Mouse (Mus musculus): ENCODE results near the gene Gm10318. TPM values are rescaled to one million over a fixed set of nuclear protein-coding genes. Genes with fewer than 3 reads are reported as not detected.
A peak's percentile ranks its signal among the peaks of the same experiment; 100 is the strongest.

Gm10318 gene
- polyA plus RNA-seq, 1 experiment from 2014 or later, result not detected

- Histone ChIP-seq H3K36me3 (ENCODE audit: insufficient read depth, low read length) (no peaks in the 10 kb centered on the region), H3K9me3 (ENCODE audit: low read length) (peaks cover 14% of the 10 kb centered on the region; the same call in 1 of the 2 replicates), H3K4me2 (replicated peaks; ENCODE audit: low read depth, low read length) (no peak within 1 kb of the TSS), H3K27me3 (ENCODE audit: insufficient read depth, low read length) (no peaks in the 10 kb centered on the region), H3K27ac (ENCODE audit: low read length) (no peak within 1 kb of the TSS), H3K4me1 (ENCODE audit: insufficient read depth, low read length) (no peaks in the 10 kb centered on the region), H3K4me3 (ENCODE audit: low read length) (no peak within 1 kb of the TSS), H3K9ac (replicated peaks; ENCODE audit: low read length) (no peak within 1 kb of the TSS)
- 71% methylated on average over 2 of the region's 3 CpGs for WGBS
- no peak for ATAC-seq (ENCODE audit: low FRiP score, low TSS enrichment)
These were observed 6.2 kb upstream of the Gm10318 start, which contains the start of gene Gm36176 for GRCm38 (mm10) chr10:77846503-77846902. Gene Gm36176, plus strand, starts transcription at chr10:77846803.

- H3K36me3 ChIP-seq (ENCODE audit: insufficient read depth, low read length), result no peaks in the 10 kb centered on the region
- H3K4me3 ChIP-seq (ENCODE audit: low read length), result no peak overlapping the region
- no peak for ATAC-seq (ENCODE audit: low FRiP score, low TSS enrichment)
- H3K4me2 ChIP-seq (replicated peaks; ENCODE audit: low read depth, low read length), result no peak overlapping the region
- H3K4me1 ChIP-seq (ENCODE audit: insufficient read depth, low read length), result no peaks in the 10 kb centered on the region
- peaks cover 14% of the 10 kb centered on the region; the same call in 1 of the 2 replicates for H3K9me3 ChIP-seq (ENCODE audit: low read length)
- 26% methylated on average over 2 of the region's 2 CpGs for WGBS
- no peaks in the 10 kb centered on the region for H3K27me3 ChIP-seq (ENCODE audit: insufficient read depth, low read length)
- H3K9ac ChIP-seq (replicated peaks; ENCODE audit: low read length), result no peak overlapping the region
- H3K27ac ChIP-seq (ENCODE audit: low read length), result no peak overlapping the region
These were observed 5.7 kb upstream of the Gm10318 start for GRCm38 (mm10) chr10:77846961-77847360.

DNA sequence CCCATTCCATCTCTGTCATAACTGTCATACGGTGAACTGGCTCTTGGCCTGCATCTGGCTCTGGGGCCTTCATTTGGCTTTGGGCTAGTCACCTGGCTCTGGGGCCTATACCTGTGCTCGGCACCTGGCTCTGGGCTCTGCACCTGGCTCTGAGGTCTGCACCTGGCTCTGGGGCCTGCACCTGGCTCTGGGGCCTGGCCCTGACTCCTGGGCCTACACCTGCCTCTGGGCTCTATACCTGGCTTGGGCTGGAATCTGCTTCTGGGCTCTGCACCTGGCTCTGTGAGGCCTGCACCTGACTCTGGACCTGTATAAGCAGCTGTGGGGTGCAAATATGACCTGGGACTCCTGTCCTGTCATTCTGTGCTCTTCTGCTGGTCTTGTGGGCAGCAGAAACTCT lies 5.1 kb upstream of the Gm10318 start:
- WGBS, result 75% methylated on average over 2 of the region's 2 CpGs
- ATAC-seq (ENCODE audit: low FRiP score, low TSS enrichment), result no peak
- Histone ChIP-seq H3K27me3 (ENCODE audit: insufficient read depth, low read length) (no peaks in the 10 kb centered on the region), H3K36me3 (ENCODE audit: insufficient read depth, low read length) (no peaks in the 10 kb centered on the region), H3K27ac (ENCODE audit: low read length) (no peak overlapping the region), H3K4me3 (ENCODE audit: low read length) (no peak overlapping the region), H3K4me1 (ENCODE audit: insufficient read depth, low read length) (no peaks in the 10 kb centered on the region), H3K9me3 (ENCODE audit: low read length) (peaks cover 14% of the 10 kb centered on the region; the same call in 1 of the 2 replicates), H3K4me2 (replicated peaks; ENCODE audit: low read depth, low read length) (no peak overlapping the region), H3K9ac (replicated peaks; ENCODE audit: low read length) (no peak overlapping the region)

DNA sequence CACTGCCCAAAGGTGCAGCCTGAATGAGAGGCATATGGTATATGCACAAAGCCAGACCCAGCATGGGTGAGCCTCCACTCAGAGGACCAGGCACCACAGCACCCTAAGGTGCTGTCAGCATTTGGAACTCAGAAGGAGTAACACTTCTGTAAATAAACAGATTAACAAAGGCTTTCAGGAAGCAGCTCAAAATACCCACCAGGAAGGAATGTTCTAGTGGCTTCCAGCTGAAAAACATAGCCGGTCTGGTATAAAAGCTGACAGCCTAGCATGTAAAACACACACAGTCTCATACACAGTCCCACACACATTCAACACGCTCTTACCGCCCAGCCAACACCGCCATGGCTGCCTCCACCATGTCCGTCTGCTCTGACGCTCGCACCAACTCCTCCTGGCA lies 9.0 kb downstream of the Gm10318 start, which contains the start of gene Gm3285:
Gene Gm3285 (plus strand): TSS at position 301 of the 400 bp plus-strand sequence.
- Histone ChIP-seq H3K4me2 (replicated peaks; ENCODE audit: low read depth, low read length) (no peak within 1 kb of the TSS), H3K9me3 (ENCODE audit: low read length) (0 out of 2 replicates have a peak, but pooled peaks cover 2% of the 10 kb centered on the region), H3K9ac (replicated peaks; ENCODE audit: low read length) (no peak within 1 kb of the TSS), H3K4me3 (ENCODE audit: low read length) (no peak within 1 kb of the TSS), H3K27ac (ENCODE audit: low read length) (no peak within 1 kb of the TSS), H3K4me1 (ENCODE audit: insufficient read depth, low read length) (no peaks in the 10 kb centered on the region), H3K36me3 (ENCODE audit: insufficient read depth, low read length) (no peaks in the 10 kb centered on the region), H3K27me3 (ENCODE audit: insufficient read depth, low read length) (no peaks in the 10 kb centered on the region)
- ATAC-seq (ENCODE audit: low FRiP score, low TSS enrichment), result no peak
- WGBS, result 64% methylated on average over 7 of the region's 7 CpGs

DNA sequence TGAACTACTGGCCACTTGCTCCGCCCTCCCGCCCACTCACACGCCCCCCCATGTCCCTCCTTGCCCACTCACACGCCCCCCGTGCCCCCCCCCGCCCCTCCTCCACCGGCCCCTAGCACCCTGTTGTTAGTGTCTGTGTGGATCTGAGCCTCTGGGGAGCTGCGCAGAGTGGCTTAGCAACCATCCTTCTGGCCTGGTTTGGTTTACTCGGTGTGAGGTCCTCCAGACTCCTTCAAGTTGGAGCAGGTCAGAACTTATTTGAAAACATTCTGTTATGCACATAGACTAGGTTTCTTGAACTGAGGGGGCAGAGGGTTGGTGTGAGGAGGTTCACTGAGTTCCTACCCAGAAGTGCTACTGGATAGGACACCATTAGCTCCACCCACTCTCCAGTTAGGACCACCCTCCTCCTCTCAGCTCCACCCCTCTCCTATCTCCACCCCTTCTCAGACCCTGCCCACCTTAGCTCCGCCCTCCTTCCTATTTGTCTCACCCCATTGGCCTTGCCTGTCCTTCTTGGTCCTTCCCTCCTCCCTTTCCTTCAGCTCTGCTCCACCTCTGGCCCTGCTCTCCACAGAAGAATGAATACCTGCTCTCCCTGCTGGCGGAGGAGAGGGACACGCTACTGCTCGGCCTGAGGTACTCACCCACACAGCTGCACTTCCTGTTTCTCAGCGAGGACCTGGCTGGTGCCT lies 11.6 kb downstream of the Gm10318 start:
- peak overlapping the region; percentile 40 for H3K4me2 ChIP-seq (replicated peaks; ENCODE audit: low read depth, low read length)
- no peaks in the 10 kb centered on the region for H3K4me1 ChIP-seq (ENCODE audit: insufficient read depth, low read length)
- no peak overlapping the region for H3K27ac ChIP-seq (ENCODE audit: low read length)
- H3K9ac ChIP-seq (replicated peaks; ENCODE audit: low read length), result no peak overlapping the region
- no peaks in the 10 kb centered on the region for H3K27me3 ChIP-seq (ENCODE audit: insufficient read depth, low read length)
- H3K9me3 ChIP-seq (ENCODE audit: low read length), result no peaks in the 10 kb centered on the region
- no peaks in the 10 kb centered on the region for H3K36me3 ChIP-seq (ENCODE audit: insufficient read depth, low read length)
- peak; percentile 95 for ATAC-seq (ENCODE audit: low FRiP score, low TSS enrichment)
- peak overlapping the region; percentile 32 for H3K4me3 ChIP-seq (ENCODE audit: low read length)
- WGBS, result 29% methylated on average over 14 of the region's 14 CpGs

- H3K36me3 ChIP-seq (ENCODE audit: insufficient read depth, low read length), result no peaks in the 10 kb centered on the region
- H3K27me3 ChIP-seq (ENCODE audit: insufficient read depth, low read length), result no peaks in the 10 kb centered on the region
- H3K4me3 ChIP-seq (ENCODE audit: low read length), result peak overlapping the region; percentile 32
- no peak overlapping the region for H3K9ac ChIP-seq (replicated peaks; ENCODE audit: low read length)
- 31% methylated on average over 11 of the region's 11 CpGs for WGBS
- no peaks in the 10 kb centered on the region for H3K4me1 ChIP-seq (ENCODE audit: insufficient read depth, low read length)
- H3K27ac ChIP-seq (ENCODE audit: low read length), result no peak overlapping the region
- H3K9me3 ChIP-seq (ENCODE audit: low read length), result no peaks in the 10 kb centered on the region
- ATAC-seq (ENCODE audit: low FRiP score, low TSS enrichment), result peak; percentile 5; the same call in 1 of the 2 replicates
- H3K4me2 ChIP-seq (replicated peaks; ENCODE audit: low read depth, low read length), result peak overlapping the region; percentile 40
These were observed 12.1 kb downstream of the Gm10318 start for GRCm38 (mm10) chr10:77864762-77865143.

- H3K9me3 ChIP-seq (ENCODE audit: low read length), result no peaks in the 10 kb centered on the region
These were observed 14.9 kb downstream of the Gm10318 start for GRCm38 (mm10) chr10:77867546-77867945.

DNA sequence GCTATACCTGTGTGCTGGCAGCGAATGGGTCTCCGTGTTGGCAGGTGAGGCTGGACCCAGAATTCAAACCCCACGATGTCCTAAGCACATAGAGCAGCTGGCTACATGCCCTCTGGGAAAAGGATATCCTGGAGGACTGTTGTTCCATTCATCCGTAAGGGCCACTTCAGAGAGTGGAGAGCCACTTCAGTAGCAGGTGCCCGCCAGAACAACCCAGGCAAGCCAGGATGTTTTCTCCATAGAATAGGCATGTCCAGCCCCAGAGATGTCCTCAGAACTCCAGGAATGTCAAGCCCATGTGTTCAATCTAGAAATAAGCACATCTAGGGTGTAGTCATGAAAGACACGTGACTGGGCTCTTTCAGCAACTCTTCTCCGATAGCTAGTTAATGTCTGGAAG lies 17.0 kb downstream of the Gm10318 start:
- no peak for ATAC-seq (ENCODE audit: low FRiP score, low TSS enrichment)
- no peak overlapping the region for H3K4me2 ChIP-seq (replicated peaks; ENCODE audit: low read depth, low read length)

More at GRCm38 (mm10) chr10:77867546-77867945, 14.9 kb downstream of the Gm10318 start:
- Histone ChIP-seq H3K9ac (replicated peaks; ENCODE audit: low read length) (no peak overlapping the region), H3K4me1 (ENCODE audit: insufficient read depth, low read length) (no peaks in the 10 kb centered on the region), H3K27ac (ENCODE audit: low read length) (no peak overlapping the region), H3K36me3 (ENCODE audit: insufficient read depth, low read length) (no peaks in the 10 kb centered on the region), H3K4me2 (replicated peaks; ENCODE audit: low read depth, low read length) (no peak overlapping the region), H3K27me3 (ENCODE audit: insufficient read depth, low read length) (no peaks in the 10 kb centered on the region), H3K4me3 (ENCODE audit: low read length) (no peak overlapping the region)
- ATAC-seq (ENCODE audit: low FRiP score, low TSS enrichment), result no peak
- WGBS, result 5% methylated on average over 1 of the region's 1 CpGs

GRCm38 (mm10) chr10:77878985-77879384 lies 26.3 kb downstream of the Gm10318 start:
- H3K9me3 ChIP-seq (ENCODE audit: low read length), result no peaks in the 10 kb centered on the region
- 70% methylated on average over 6 of the region's 6 CpGs for WGBS
- no peak overlapping the region for H3K4me2 ChIP-seq (replicated peaks; ENCODE audit: low read depth, low read length)

More for the DNA sequence above, 17.0 kb downstream of the Gm10318 start:
- no peak overlapping the region for H3K27ac ChIP-seq (ENCODE audit: low read length)
- no peaks in the 10 kb centered on the region for H3K4me1 ChIP-seq (ENCODE audit: insufficient read depth, low read length)
- H3K4me3 ChIP-seq (ENCODE audit: low read length), result no peak overlapping the region
- H3K36me3 ChIP-seq (ENCODE audit: insufficient read depth, low read length), result no peaks in the 10 kb centered on the region
- WGBS, result 86% methylated on average over 7 of the region's 7 CpGs
- H3K9ac ChIP-seq (replicated peaks; ENCODE audit: low read length), result no peak overlapping the region
- no peaks in the 10 kb centered on the region for H3K27me3 ChIP-seq (ENCODE audit: insufficient read depth, low read length)
- no peaks in the 10 kb centered on the region for H3K9me3 ChIP-seq (ENCODE audit: low read length)

GRCm38 (mm10) chr10:77880305-77880704 lies 27.6 kb downstream of the Gm10318 start:
- 68% methylated on average over 3 of the region's 3 CpGs for WGBS
- Histone ChIP-seq H3K36me3 (ENCODE audit: insufficient read depth, low read length) (no peaks in the 10 kb centered on the region), H3K9ac (replicated peaks; ENCODE audit: low read length) (no peak overlapping the region), H3K27ac (ENCODE audit: low read length) (no peak overlapping the region), H3K4me3 (ENCODE audit: low read length) (no peak overlapping the region), H3K27me3 (ENCODE audit: insufficient read depth, low read length) (no peaks in the 10 kb centered on the region), H3K4me2 (replicated peaks; ENCODE audit: low read depth, low read length) (no peak overlapping the region), H3K4me1 (ENCODE audit: insufficient read depth, low read length) (no peaks in the 10 kb centered on the region), H3K9me3 (ENCODE audit: low read length) (no peaks in the 10 kb centered on the region)
- ATAC-seq (ENCODE audit: low FRiP score, low TSS enrichment), result no peak

More at GRCm38 (mm10) chr10:77878985-77879384, 26.3 kb downstream of the Gm10318 start:
- ATAC-seq (ENCODE audit: low FRiP score, low TSS enrichment), result no peak
- H3K27me3 ChIP-seq (ENCODE audit: insufficient read depth, low read length), result no peaks in the 10 kb centered on the region
- no peaks in the 10 kb centered on the region for H3K4me1 ChIP-seq (ENCODE audit: insufficient read depth, low read length)
- no peak overlapping the region for H3K9ac ChIP-seq (replicated peaks; ENCODE audit: low read length)
- no peak overlapping the region for H3K27ac ChIP-seq (ENCODE audit: low read length)
- H3K4me3 ChIP-seq (ENCODE audit: low read length), result no peak overlapping the region
- no peaks in the 10 kb centered on the region for H3K36me3 ChIP-seq (ENCODE audit: insufficient read depth, low read length)
